Mouse (Mus musculus): ENCODE measurements around the gene Rpp21.

The Rpp21 gene

GRCm38 (mm10) chr17:36233572-36233971 is 24.3 kb downstream of the Rpp21 start:
- DNase-seq: no peak

- peak; percentile 59 for DNase-seq
Measured at GRCm38 (mm10) chr17:36231318-36231717, 26.6 kb downstream of the Rpp21 start.

GRCm38 (mm10) chr17:36229046-36229445 is 28.8 kb downstream of the Rpp21 start:
- no peak for DNase-seq

- no peak for DNase-seq
Measured at GRCm38 (mm10) chr17:36226921-36227320, 30.9 kb downstream of the Rpp21 start.

- no peak for DNase-seq
Measured at GRCm38 (mm10) chr17:36225231-36225824, 32.5 kb downstream of the Rpp21 start.

GRCm38 (mm10) chr17:36224451-36224850 is 33.4 kb downstream of the Rpp21 start:
- no peak for DNase-seq

GRCm38 (mm10) chr17:36218594-36219155 is 39.2 kb downstream of the Rpp21 start:
- no peak for DNase-seq

- no peak for DNase-seq
Measured at GRCm38 (mm10) chr17:36215586-36215985, 42.3 kb downstream of the Rpp21 start.

- DNase-seq: no peak
Measured at GRCm38 (mm10) chr17:36206846-36207245, 51.0 kb downstream of the Rpp21 start.

- DNase-seq: no peak
Measured at GRCm38 (mm10) chr17:36205862-36206261, 52.0 kb downstream of the Rpp21 start.

Data from right cerebral cortex, postnatal 25 days (tissue).